Mouse (Mus musculus) Patski (cell line): ENCODE results near the gene Jmjd1c. TPM values are rescaled to one million over a fixed set of nuclear protein-coding genes. Genes with fewer than 3 reads are reported as not detected.

ENCODE experiments used
- ATAC-seq: fragments of 100-300 bp; one replicate; pipeline ENCODE4 v1.8.0; 2021
- CTCF ChIA-PET: fragments of 350-600 bp; sonication (Branson Sonifier 250); formaldehyde crosslinking; loops from one replicate; lab custom pipeline; 2022; ENCODE audit warnings: inconsistent platforms; lab: Charles Lee
- POLR2A ChIA-PET: fragments of 350-600 bp; sonication (Branson Sonifier 250); formaldehyde crosslinking; loops from one replicate; lab custom pipeline; 2022; ENCODE audit warnings: antibody characterized with exemption, inconsistent platforms; lab: Charles Lee
- DNase-seq: peaks from one replicate; pipeline ENCODE4 v3.0.0-alpha.2; 2011; ENCODE audit warnings: low read depth, low spot score
- H3K27me3 ChIP-seq: fragments of 371-371 bp; one replicate; pipeline ENCODE4 v1.5.1; 2021
- CTCF ChIP-seq: fragments of 100-300 bp; IDR thresholded peaks from one replicate; pipeline ENCODE4 v1.5.1; 2021
- in situ Hi-C: fragments of 300-500 bp; cut with MboI; formaldehyde crosslinking; loops from 3 replicates; pipeline ENCODE4 v1.11.1; 2018; ENCODE audit warnings: low pct_unique_long_range_greater_than_20kb, mixed read lengths
- polyA plus RNA-seq: library from polyadenylated mRNA; unstranded; gene quantifications from one replicate; pipeline ENCODE4 v1.2.3, GENCODE M21; 2021

The Jmjd1c gene
- polyA plus RNA-seq, 1 experiment from 2014 or later = 26.1 TPM

DNA sequence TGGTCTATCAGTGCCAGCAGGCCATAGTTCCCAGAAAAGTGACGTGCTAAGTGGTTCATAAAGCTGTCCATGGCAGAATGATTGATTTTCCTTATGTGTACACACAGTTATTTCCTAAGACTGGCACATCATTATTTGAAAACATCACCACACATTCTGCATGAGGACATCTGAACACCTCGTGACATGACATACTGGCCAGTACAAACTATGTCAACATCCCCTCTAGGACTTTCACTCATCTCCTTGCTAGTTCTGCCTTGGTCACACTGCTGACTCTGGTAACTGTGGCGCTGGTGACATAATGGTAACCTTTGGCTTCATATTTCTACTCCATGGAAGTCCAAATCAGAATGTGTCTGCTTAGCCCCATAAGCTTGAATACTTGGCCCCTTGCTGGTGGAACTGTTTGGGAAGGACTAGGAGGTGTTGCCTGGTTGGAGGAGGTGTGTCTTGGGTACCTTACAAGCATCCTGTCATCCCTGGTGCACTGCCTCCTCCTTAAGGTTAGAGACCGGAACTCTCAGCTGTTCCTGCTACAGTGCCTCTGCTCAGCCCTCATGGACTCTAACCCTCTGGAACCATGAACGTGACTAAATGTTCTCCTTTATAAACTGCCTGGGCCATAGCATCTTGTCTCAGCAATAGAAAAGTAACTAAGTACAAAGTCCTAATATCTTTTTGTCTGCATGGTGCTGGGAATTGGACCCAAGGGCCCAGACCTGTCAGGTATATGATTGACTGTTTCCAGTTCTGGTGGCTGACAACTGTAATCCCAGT lies 8.3 kb upstream of the Jmjd1c start:
- DNase-seq (no peak), ATAC-seq (no peak)
- in situ Hi-C loops = no loop called here
- no peaks in the 10 kb centered on the region for H3K27me3 ChIP-seq
- no peak for TF ChIP-seq CTCF
- ChIA-PET POLR2A (no interaction called here), CTCF (interaction anchor here (1.4 kb wide), 1 partner anchor 16 kb away, joined by 3 read pairs; no protein-coding TSS in a partner anchor)

DNA sequence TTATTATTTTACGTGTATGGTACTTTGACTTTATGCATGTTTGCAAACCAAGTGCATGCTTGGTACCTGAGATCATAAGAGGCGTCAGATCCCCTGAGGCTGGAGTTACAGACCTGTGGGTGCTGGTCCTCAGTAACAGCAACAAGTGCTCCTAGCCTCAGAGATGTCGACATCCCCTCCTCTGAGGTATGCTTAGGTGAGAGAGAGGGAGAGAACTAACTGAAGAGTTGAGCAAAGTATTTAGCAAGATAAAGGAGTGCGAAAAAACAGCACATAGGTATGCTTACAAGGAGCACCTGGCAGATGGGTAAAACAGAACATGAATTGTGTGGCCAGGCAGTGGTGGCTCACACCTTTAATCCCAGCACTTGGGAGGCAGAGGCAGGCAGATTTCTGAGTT lies 5.3 kb upstream of the Jmjd1c start:
- POLR2A ChIA-PET = no interaction called here
- CTCF ChIA-PET = no interaction called here

DNA sequence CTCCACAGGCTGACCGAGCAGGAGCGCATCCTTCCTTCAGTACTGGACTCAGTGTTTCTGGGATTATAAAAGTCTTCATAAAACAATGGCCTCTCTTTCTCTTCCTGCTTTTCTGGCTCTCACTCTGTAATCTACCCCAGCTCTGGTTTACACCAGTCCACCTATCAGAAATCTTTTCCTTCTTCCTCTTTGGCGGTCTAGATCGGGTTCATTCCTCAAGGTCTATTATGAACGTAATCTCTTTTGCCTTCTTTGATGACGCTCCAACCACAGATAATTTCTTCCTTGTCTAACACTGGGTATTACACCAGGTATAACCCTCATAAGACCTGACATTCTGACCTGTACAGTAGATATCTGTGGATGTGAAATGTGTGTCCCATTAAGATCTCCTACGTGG lies 1.0 kb upstream of the Jmjd1c start:
- no peak for TF ChIP-seq CTCF
- in situ Hi-C loops = loop anchor here (5.0 kb wide), 1 partner anchor 92 kb away; no protein-coding TSS in a partner anchor
- ChIA-PET POLR2A (interaction anchor here (0.6 to 1.8 kb wide), 2 partner anchors 174 to 179 kb away, joined by 3 to 9 read pairs; no protein-coding TSS in a partner anchor), CTCF (interaction anchor here (1.6 kb wide), 1 partner anchor 13 kb away, joined by 3 read pairs; no protein-coding TSS in a partner anchor)
- DNase-seq (no peak), ATAC-seq (no peak)
- H3K27me3 ChIP-seq = no peaks in the 10 kb centered on the region

More for the DNA sequence above, 5.3 kb upstream of the Jmjd1c start:
- DNase-seq (no peak), ATAC-seq (no peak)
- no peaks in the 10 kb centered on the region for H3K27me3 ChIP-seq
- in situ Hi-C loops = no loop called here
- no peak for TF ChIP-seq CTCF

DNA sequence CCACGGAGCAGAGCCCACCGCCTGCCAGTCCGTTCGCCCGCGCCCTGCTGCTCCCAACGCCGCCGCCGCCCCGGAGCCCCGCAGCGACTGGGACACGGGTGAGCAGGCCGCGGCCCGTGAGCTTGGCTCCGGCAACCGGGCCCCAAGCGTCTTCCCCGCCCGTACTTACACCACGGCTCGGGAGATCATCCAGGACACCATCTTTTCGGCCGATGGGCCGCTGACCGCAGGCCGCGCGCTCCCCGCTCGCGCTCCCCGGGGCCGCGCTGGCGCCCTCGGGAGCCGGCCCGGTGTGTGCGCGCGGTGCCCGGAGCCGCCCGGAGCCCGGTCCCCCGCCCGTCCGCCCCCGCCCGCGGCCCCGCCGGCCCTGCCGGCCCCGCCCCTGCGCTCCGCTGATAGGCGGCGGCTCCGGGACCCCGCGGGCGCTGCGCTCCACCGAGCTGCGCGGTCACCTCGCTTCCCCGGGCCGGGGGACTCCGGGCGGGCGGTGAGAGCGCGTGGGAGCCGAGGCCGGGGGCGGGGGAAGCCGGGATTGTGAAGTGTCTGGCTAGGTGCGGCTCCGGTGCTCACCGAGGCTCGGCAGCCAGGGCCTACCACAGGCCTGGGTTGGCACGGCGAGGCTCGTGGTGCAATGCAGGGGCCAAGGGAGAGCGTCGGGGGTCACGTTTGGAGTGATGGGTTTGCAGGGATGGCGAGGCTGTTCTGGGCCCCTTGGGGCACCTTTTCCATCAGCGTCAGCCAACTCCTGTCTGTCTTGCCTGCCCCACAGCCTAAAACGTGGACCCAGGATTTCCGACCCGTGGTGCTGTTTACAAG lies 904 bp downstream of the Jmjd1c start, which contains the start of gene Reep3:
Gene Reep3, minus strand, starts transcription at position 325 of the 816 bp plus-strand sequence.
- DNase-seq = peak; percentile 10
- peak; percentile 52 for ATAC-seq
- in situ Hi-C loops = loop anchor here (5.0 kb wide), 1 partner anchor 90 kb away; no protein-coding TSS in a partner anchor
- ChIA-PET CTCF (interaction anchor here (2.1 kb wide), 1 partner anchor 89 kb away, joined by 6 read pairs; no protein-coding TSS in a partner anchor), POLR2A (interaction anchor here (0.7 to 1.8 kb wide), 4 partner anchors 24 to 176 kb away, joined by 3 to 9 read pairs (median 4); no protein-coding TSS in a partner anchor)
- TF ChIP-seq CTCF = no peak
- no peaks in the 10 kb centered on the region for H3K27me3 ChIP-seq

DNA sequence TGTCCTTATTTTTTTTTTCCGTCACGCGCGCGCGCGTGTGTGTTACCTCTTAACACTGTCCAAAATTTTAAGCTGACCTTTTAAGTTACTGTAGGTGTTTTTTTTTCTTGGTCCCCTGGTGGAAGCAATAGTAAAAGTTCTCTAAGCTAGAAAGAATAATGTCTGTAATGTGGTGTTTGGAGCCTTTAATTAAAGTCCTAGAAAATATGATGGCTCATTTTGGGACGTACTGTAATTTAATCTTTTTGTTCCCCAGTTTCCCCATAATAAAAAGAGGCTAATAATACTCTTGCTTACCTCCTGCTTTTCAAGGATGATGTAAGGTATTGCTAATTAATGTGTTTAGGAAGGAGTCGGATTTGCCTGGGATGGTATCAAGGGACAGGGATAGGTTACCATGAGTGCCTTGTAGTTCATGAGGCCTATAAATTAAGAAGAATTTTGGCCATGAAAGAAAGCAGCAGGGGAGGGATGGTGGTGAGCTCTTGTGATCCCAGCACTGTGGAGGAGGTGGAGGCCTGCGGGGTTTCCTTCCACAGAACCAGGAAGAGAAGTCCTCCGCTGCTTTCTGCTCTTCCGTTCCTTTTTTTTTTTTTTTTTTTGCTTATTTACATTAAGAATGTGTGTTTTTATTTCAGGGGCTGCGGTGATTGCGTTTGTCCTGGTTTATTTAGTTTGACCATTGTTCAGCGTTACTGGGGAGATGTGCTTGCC lies 1.7 kb downstream of the Jmjd1c start:
- DNase-seq = peak; percentile 13
- no peak for TF ChIP-seq CTCF
- H3K27me3 ChIP-seq = no peaks in the 10 kb centered on the region
- in situ Hi-C loops = loop anchor here (5.0 kb wide), 1 partner anchor 90 kb away; no protein-coding TSS in a partner anchor
- POLR2A ChIA-PET = interaction anchor here (0.6 to 1.2 kb wide), 6 partner anchors 23 to 766 kb away, joined by 3 to 4 read pairs (median 4); no protein-coding TSS in a partner anchor
- CTCF ChIA-PET = interaction anchor here (1.2 to 2.1 kb wide), 2 partner anchors 22 to 88 kb away, joined by 3 to 6 read pairs; no protein-coding TSS in a partner anchor
- no peak for ATAC-seq

DNA sequence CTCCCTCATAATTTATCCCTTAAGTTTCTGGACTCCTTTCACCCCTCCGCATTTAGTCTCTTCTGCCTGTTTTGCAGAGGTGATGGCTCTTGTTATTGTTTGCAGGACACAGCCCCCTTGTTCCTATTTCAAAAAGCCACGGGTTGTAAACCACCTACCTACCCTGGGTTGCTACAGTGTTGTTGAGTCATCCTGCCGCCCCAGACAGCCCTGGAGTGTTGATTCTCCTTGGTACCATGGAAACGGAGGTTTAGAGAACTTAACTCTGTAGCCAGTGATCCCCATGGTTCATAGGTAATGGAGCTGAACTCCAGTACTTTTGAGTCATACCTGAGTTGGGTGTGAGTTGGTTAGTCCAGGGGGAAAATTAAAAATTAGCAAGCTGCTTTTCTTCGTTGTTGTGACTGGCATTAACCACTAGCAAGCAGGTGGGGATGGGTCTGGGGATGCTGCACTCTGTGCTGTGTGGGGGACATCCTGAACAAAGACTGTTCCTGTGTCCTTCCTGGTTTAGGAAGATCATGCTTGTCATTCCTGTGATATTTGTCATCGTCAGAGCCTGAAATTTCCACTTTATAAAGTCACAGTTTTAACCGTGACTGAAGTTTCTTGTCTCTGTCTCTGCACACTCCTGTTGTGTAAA lies 2.6 kb downstream of the Jmjd1c start:
- DNase-seq (peak; percentile 90), ATAC-seq (peak; percentile 75)
- ChIA-PET CTCF (interaction anchor here (0.8 to 2.1 kb wide), 3 partner anchors 21 to 96 kb away, joined by 3 to 6 read pairs (median 3); no protein-coding TSS in a partner anchor), POLR2A (interaction anchor here (0.6 to 1.2 kb wide), 2 partner anchors 178 to 254 kb away, joined by 3 to 5 read pairs; no protein-coding TSS in a partner anchor)
- in situ Hi-C loops = loop anchor here (5.0 kb wide), 1 partner anchor 89 kb away; no protein-coding TSS in a partner anchor
- H3K27me3 ChIP-seq = no peaks in the 10 kb centered on the region
- no peak for TF ChIP-seq CTCF

DNA sequence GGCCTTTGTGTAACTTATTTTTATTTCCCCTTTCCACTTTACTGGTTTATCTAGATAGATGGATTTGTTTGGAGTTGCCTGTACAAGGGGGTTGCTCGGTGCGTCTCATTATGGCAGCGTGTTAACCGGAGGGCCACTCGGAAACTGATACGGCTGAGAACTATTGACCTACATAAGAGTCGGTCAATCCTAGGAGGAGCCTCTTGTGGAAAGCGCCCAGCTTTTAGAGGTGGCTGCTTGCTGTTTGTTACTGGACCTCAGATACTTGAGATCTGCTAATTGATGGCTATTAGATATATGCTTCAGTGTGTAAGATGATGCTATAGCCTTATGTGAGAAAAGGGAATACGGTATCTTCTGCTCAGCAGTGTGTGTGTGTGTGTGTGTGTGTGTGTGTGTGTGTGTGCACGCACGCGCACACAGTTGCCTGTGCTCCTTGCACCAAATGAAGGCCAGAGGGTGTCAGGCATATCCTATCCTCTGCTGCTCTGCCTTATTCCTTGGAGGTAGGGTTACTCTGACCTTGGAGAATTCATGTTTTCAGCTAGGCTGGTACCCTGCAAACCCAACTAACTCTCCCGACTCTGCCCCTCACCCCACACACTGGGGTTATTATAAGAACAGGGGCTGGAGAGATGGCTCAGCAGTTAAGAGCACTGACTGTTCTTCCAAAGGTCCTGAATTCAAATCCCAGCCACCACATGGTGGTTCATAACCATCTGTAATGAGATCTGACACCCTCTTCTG lies 3.4 kb downstream of the Jmjd1c start:
- ChIA-PET CTCF (interaction anchor here (0.8 to 1.7 kb wide), 6 partner anchors 9 to 246 kb away, joined by 3 to 5 read pairs (median 4); no protein-coding TSS in a partner anchor), POLR2A (interaction anchor here (0.6 to 2.3 kb wide), 2 partner anchors 120 to 255 kb away, joined by 5 to 7 read pairs; no protein-coding TSS in a partner anchor)
- DNase-seq (no peak), ATAC-seq (no peak)
- H3K27me3 ChIP-seq = no peaks in the 10 kb centered on the region
- in situ Hi-C loops = loop anchor here (5.0 kb wide), 1 partner anchor 88 kb away; no protein-coding TSS in a partner anchor
- TF ChIP-seq CTCF = no peak

DNA sequence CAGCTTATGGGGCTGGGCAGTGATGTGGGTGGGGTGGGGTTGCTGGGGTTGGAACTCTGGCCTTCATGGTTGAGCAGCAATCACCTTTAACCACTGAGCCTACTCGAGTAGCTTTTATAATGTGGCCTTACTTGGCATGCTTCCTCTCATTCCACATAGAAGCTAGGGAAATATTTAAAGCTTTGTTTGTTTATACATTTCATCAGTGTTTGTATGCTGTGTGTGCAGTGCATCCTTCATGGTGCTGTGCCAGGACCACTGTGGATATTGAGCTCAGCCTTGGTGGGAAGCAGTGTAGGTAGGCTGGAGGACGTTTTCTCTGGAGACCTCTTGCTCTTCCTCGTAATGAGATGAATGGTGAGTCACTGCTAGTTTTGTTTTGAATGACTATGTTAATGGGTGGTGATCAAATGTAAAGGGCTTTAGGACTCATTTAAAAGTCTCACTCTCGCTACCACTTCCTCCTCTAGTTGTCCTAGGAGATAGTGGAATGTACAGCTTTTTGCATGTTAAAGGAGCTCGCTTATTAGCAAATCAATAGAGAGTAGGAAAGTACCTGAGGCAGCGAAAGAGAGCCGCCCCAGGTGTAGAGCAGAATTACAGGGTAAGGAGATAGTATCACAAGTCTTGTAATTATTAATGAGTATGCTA lies 4.2 kb downstream of the Jmjd1c start:
- in situ Hi-C loops = loop anchor here (5.0 kb wide), 1 partner anchor 193 kb away; no protein-coding TSS in a partner anchor
- TF ChIP-seq CTCF = no peak
- POLR2A ChIA-PET = interaction anchor here (0.8 to 2.3 kb wide), 2 partner anchors 32 to 119 kb away, joined by 6 to 7 read pairs; no protein-coding TSS in a partner anchor

More for the DNA sequence above, 4.2 kb downstream of the Jmjd1c start:
- H3K27me3 ChIP-seq = no peaks in the 10 kb centered on the region
- no peak for ATAC-seq
- CTCF ChIA-PET = interaction anchor here (1.2 to 1.7 kb wide), 4 partner anchors 8 to 247 kb away, joined by 4 to 5 read pairs (median 5); no protein-coding TSS in a partner anchor
- DNase-seq = no peak
